Mouse (Mus musculus) thymus, postnatal 4 days (tissue): ENCODE results near the gene Jchain.
A peak's percentile ranks its signal among the peaks of the same experiment; 100 is the strongest.

Experiments
- DNase-seq: peaks from one replicate; pipeline ENCODE4 v3.0.0; 2021

Jchain gene

GRCm38 (mm10) chr5:88519232-88519631 is 8.5 kb downstream of the Jchain start:
- DNase-seq = peak; percentile 42

GRCm38 (mm10) chr5:88508990-88509389 is 18.7 kb downstream of the Jchain start:
- no peak for DNase-seq

GRCm38 (mm10) chr5:88508555-88508954 is 19.1 kb downstream of the Jchain start:
- no peak for DNase-seq

GRCm38 (mm10) chr5:88499781-88500180 is 27.9 kb downstream of the Jchain start:
- DNase-seq = peak; percentile 36

GRCm38 (mm10) chr5:88491111-88491510 is 36.6 kb downstream of the Jchain start:
- no peak for DNase-seq

GRCm38 (mm10) chr5:88489004-88489403 is 38.7 kb downstream of the Jchain start:
- no peak for DNase-seq

GRCm38 (mm10) chr5:88487675-88488074 is 40.0 kb downstream of the Jchain start, which contains the start of gene Enam:
Gene Enam (plus strand): TSS chr5:88487975.
- DNase-seq = no peak
